Mouse (Mus musculus): ENCODE measurements around the gene Tnni3k.

- TF ChIP-seq CTCF (IDR thresholded peaks at IDR 0.05; ENCODE audit: borderline replicate concordance, insufficient read depth, low read length) (no peak), POLR2A (IDR thresholded peaks at IDR 0.05; ENCODE audit: low read depth, low read length) (no peak)
These were observed 244.8 kb downstream of the Tnni3k start for GRCm38 (mm10) chr3:154810273-154810870.
